Mouse (Mus musculus): ENCODE measurements at regions not wholly inside any gene's neighbourhood (a gene's known extent, or its start where the extent isn't known, plus 50 kb on each side); places are given as distances from the start of the nearest gene placed in this dataset.
A peak's percentile ranks its signal among the peaks of the same experiment; 100 is the strongest.

DNA sequence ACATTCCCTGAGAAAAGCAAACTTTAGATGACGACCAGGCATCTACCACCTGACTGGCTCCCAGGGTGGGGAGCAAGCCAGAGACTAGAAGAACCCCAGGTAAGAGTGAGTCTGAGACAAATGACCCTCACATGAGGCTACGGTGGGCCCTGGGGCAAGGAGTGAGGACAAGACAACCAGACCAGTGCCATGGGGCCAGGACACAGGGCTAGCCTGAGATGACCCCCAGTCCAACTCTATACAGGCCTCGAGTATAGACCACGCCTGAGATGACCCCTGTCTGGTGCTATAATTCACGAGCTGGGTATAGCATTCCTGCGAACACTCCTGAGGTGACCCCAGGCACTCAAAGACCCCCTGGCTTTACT is 1814.9 kb downstream of the 9330182O14Rik start:
- WGBS (ENCODE audit: insufficient replicate concordance) = 48% methylated on average over 6 of the region's 6 CpGs
- peaks cover 0 to 3% of the 10 kb centered on the region in 2 experiments; a peak in 1 of 4 replicates for H3K4me1 ChIP-seq (replicated peaks; ENCODE audit: control insufficient read depth in 2 of 2, insufficient read depth in 2 of 2, low read length in 1 of 2)
- no peak overlapping the region for H3K9ac ChIP-seq (replicated peaks)
- H3K36me3 ChIP-seq (replicated peaks; ENCODE audit: control insufficient read depth, insufficient read depth, low read depth) = no peaks in the 10 kb centered on the region
- peak; percentile 39; the same call in 1 of the 2 replicates for ATAC-seq (ENCODE audit: insufficient read depth)
- H3K4me2 ChIP-seq (ENCODE audit: low read depth) = no peak overlapping the region
- H3K9me3 ChIP-seq (ENCODE audit: control insufficient read depth, low read length) = no peaks in the 10 kb centered on the region
- no peaks in the 10 kb centered on the region for H3K27me3 ChIP-seq (ENCODE audit: control insufficient read depth, insufficient read depth, low read length)
- H3K27ac ChIP-seq = no peak overlapping the region
- no peak overlapping the region for H3K4me3 ChIP-seq (ENCODE audit: insufficient read depth in 1 of 2, low read depth in 2 of 2, low read length in 2 of 2)
- DNase-seq (ENCODE audit: low read depth in 3 of 3, low spot score in 3 of 3) = no peak
- TF ChIP-seq CTCF (IDR thresholded peaks at IDR 0.05; ENCODE audit: low read depth) (no peak), EP300 (IDR thresholded peaks at IDR 0.05; ENCODE audit: low read depth) (no peak)

- TF ChIP-seq CTCF (IDR thresholded peaks at IDR 0.05; ENCODE audit: low read depth) (peak; percentile 49), EP300 (IDR thresholded peaks at IDR 0.05; ENCODE audit: low read depth) (no peak)
- no peaks in the 10 kb centered on the region for H3K9me3 ChIP-seq (ENCODE audit: control insufficient read depth, low read length)
- no peak overlapping the region for H3K27ac ChIP-seq
- H3K4me1 ChIP-seq (replicated peaks; ENCODE audit: control insufficient read depth in 2 of 2, insufficient read depth in 2 of 2, low read length in 1 of 2) = peaks cover 0 to 3% of the 10 kb centered on the region in 2 experiments; a peak in 1 of 4 replicates
- H3K4me3 ChIP-seq (ENCODE audit: insufficient read depth in 1 of 2, low read depth in 2 of 2, low read length in 2 of 2) = no peak overlapping the region
- no peak overlapping the region for H3K9ac ChIP-seq (replicated peaks)
- no peaks in the 10 kb centered on the region for H3K27me3 ChIP-seq (ENCODE audit: control insufficient read depth, insufficient read depth, low read length)
- H3K4me2 ChIP-seq (ENCODE audit: low read depth) = no peak overlapping the region
- ATAC-seq (ENCODE audit: insufficient read depth) (no peak), DNase-seq (ENCODE audit: low read depth in 3 of 3, low spot score in 3 of 3) (no peak)
- H3K36me3 ChIP-seq (replicated peaks; ENCODE audit: control insufficient read depth, insufficient read depth, low read depth) = no peaks in the 10 kb centered on the region
- WGBS (ENCODE audit: insufficient replicate concordance) = 52% methylated on average over 5 of the region's 5 CpGs
Observed at GRCm38 (mm10) chr15:41951276-41951675, 1817.1 kb downstream of the 9330182O14Rik start.

DNA sequence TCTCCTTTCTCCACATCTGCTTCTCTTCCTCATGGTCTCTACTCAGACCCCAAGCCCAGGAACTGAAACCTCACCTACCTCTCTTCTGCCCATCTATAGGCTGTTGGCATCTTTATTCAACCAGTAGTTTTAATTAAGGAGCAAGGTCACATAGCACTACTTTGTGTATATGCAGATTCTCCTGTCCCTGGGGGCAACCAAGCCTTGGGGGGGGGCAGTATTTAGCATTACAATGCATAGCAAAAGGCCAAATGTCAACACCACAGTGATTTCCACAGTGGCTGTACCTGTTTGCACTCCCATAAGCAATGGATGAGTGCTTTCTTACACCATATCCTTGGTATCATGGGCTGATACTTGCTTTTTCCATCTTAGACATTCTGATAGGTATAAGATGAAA is 1826.4 kb downstream of the 9330182O14Rik start:
- ATAC-seq (ENCODE audit: insufficient read depth) (no peak), DNase-seq (ENCODE audit: low read depth in 3 of 3, low spot score in 3 of 3) (no peak)
- no peak overlapping the region for H3K4me3 ChIP-seq (ENCODE audit: insufficient read depth in 1 of 2, low read depth in 2 of 2, low read length in 2 of 2)
- TF ChIP-seq CTCF (IDR thresholded peaks at IDR 0.05; ENCODE audit: low read depth) (no peak), EP300 (IDR thresholded peaks at IDR 0.05; ENCODE audit: low read depth) (no peak)
- H3K4me2 ChIP-seq (ENCODE audit: low read depth) = no peak overlapping the region
- no peak overlapping the region for H3K9ac ChIP-seq (replicated peaks)
- no peaks in the 10 kb centered on the region for H3K4me1 ChIP-seq (replicated peaks; ENCODE audit: control insufficient read depth in 2 of 2, insufficient read depth in 2 of 2, low read length in 1 of 2)
- H3K36me3 ChIP-seq (replicated peaks; ENCODE audit: control insufficient read depth, insufficient read depth, low read depth) = no peaks in the 10 kb centered on the region
- no peaks in the 10 kb centered on the region for H3K9me3 ChIP-seq (ENCODE audit: control insufficient read depth, low read length)
- no peaks in the 10 kb centered on the region for H3K27me3 ChIP-seq (ENCODE audit: control insufficient read depth, insufficient read depth, low read length)
- no peak overlapping the region for H3K27ac ChIP-seq

DNA sequence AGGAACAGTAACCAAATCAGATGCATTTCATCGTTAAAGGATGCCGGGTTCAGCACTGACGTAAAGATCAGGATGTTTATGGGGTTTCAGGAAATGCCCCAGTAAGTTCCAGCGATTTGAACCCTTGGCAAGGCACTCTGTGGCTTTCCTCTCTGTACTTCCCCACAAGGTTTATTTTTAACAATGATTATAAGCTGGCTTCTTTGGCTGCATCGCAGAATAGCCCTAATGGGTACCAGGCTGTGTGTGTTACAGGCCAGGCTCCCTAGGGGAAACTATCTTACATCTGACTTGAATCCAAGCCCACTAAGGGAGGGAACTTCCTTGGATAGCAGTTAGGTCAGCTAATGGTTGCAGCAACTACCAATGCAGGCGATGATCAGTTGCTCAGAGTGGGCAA is 1836.7 kb downstream of the 9330182O14Rik start:
- Histone ChIP-seq H3K27ac (no peak overlapping the region), H3K36me3 (replicated peaks; ENCODE audit: control insufficient read depth, insufficient read depth, low read depth) (no peaks in the 10 kb centered on the region), H3K4me2 (ENCODE audit: low read depth) (no peak overlapping the region), H3K4me3 (ENCODE audit: insufficient read depth in 1 of 2, low read depth in 2 of 2, low read length in 2 of 2) (no peak overlapping the region), H3K9me3 (ENCODE audit: control insufficient read depth, low read length) (no peaks in the 10 kb centered on the region), H3K4me1 (replicated peaks; ENCODE audit: control insufficient read depth in 2 of 2, insufficient read depth in 2 of 2, low read length in 1 of 2) (no peaks in the 10 kb centered on the region), H3K9ac (replicated peaks) (no peak overlapping the region), H3K27me3 (ENCODE audit: control insufficient read depth, insufficient read depth, low read length) (no peaks in the 10 kb centered on the region)
- WGBS (ENCODE audit: insufficient replicate concordance) = 33% methylated on average over 6 of the region's 6 CpGs
- ATAC-seq (ENCODE audit: insufficient read depth) = no peak
- TF ChIP-seq CTCF (IDR thresholded peaks at IDR 0.05; ENCODE audit: low read depth) (no peak), EP300 (IDR thresholded peaks at IDR 0.05; ENCODE audit: low read depth) (no peak)
- DNase-seq (ENCODE audit: low read depth in 3 of 3, low spot score in 3 of 3) = no peak

- Histone ChIP-seq H3K4me1 (replicated peaks; ENCODE audit: control insufficient read depth in 2 of 2, insufficient read depth in 2 of 2, low read length in 1 of 2) (no peaks in the 10 kb centered on the region), H3K27ac (no peak overlapping the region), H3K9me3 (ENCODE audit: control insufficient read depth, low read length) (no peaks in the 10 kb centered on the region), H3K9ac (replicated peaks) (no peak overlapping the region), H3K36me3 (replicated peaks; ENCODE audit: control insufficient read depth, insufficient read depth, low read depth) (no peaks in the 10 kb centered on the region), H3K4me3 (ENCODE audit: insufficient read depth in 1 of 2, low read depth in 2 of 2, low read length in 2 of 2) (no peak overlapping the region), H3K4me2 (ENCODE audit: low read depth) (no peak overlapping the region), H3K27me3 (ENCODE audit: control insufficient read depth, insufficient read depth, low read length) (no peaks in the 10 kb centered on the region)
- TF ChIP-seq EP300 (IDR thresholded peaks at IDR 0.05; ENCODE audit: low read depth) (no peak), CTCF (IDR thresholded peaks at IDR 0.05; ENCODE audit: low read depth) (peak; percentile 93)
- WGBS (ENCODE audit: insufficient replicate concordance) = 7% methylated on average over 8 of the region's 8 CpGs
- DNase-seq (ENCODE audit: low read depth in 3 of 3, low spot score in 3 of 3) (peak in 2 of 3 experiments; percentile 10 to 30), ATAC-seq (ENCODE audit: insufficient read depth) (no peak)
Observed at GRCm38 (mm10) chr15:41973263-41973662, 1839.1 kb downstream of the 9330182O14Rik start.
